Mouse (Mus musculus): Measurements from ENCODE around the gene Zfp819.

DNA sequence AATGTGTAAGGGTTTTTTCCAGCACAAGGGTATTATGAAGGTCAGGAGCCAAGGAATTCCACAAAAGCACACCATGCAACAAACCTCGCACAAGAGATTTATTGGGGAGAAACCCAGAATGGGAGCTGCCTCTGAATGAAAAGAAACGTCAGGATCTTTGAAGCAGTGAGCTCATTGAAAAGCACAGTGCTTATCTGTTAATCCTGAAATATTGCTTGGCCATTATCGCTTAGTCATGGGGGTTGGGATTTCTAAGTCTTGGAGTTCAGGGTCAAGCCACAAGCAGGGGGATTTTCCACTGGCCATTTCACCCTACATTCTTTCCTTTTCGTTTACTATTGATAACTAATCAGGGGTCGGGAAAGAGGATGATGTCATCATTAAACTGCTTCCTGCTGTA lies 5.1 kb upstream of the Zfp819 start:
- TF ChIP-seq POLR2A (IDR thresholded peaks at IDR 0.05; ENCODE audit: borderline replicate concordance, low read depth, low read length) = no peak
- TF ChIP-seq CTCF (IDR thresholded peaks at IDR 0.05; ENCODE audit: low read depth, low read length) = no peak
